Mouse (Mus musculus) heart, adult 2 months (tissue): Measurements from ENCODE around the gene Cacna1c.

Experiments used
- CTCF ChIP-seq: fragments of 200-600 bp; IDR thresholded peaks from 2 replicates; pipeline ENCODE4 v1.8.1; 2022; ENCODE audit warnings: antibody characterized with exemption, mild to moderate bottlenecking, moderate library complexity
- EP300 ChIP-seq: fragments of 200-500 bp; IDR thresholded peaks from 2 replicates; pipeline ENCODE4 v1.6.1; 2011; ENCODE audit warnings: low read depth, low read length, control low read depth; ENCODE audit not compliant: insufficient read depth

- no peak for TF ChIP-seq CTCF
- TF ChIP-seq EP300: no peak
These were observed 426.4 kb downstream of the Cacna1c start for GRCm38 (mm10) chr6:118769792-118770191.
